In genomic region chr7:45339410-45340065, GRCm38 (mm10) we compare ENCODE assay signal across 8 mouse cellular contexts. TPM values are rescaled to one million over a fixed set of nuclear protein-coding genes. Genes with fewer than 3 reads are reported as not detected.
DNase-seq lines count a peak whose midpoint lies in the region; ATAC-seq lines count a peak whose summit lies in the region.

No protein-coding gene starts in this region.

- peak overlapping the region; percentile 54 for H3K4me3 ChIP-seq in heart, embryonic 11.5 days (ENCODE audit: low read depth, low read length)
- H3K4me3 ChIP-seq in kidney, embryonic 14.5 days (ENCODE audit: low read length) = peak overlapping the region; percentile 51

- DNase-seq in CD4-positive helper T cell, adult 2 months (ENCODE audit: low read depth, low spot score) = peak; percentile 70
- peak; percentile 26 for DNase-seq in adipocyte (ENCODE audit: low spot score)
- peak; percentile 64 for DNase-seq in embryo, embryonic 11.5 days (ENCODE audit: low read depth, low spot score)
- peak; percentile 68 for DNase-seq in lung, postnatal 14 days
- peak; percentile 80 for DNase-seq in ovary, postnatal 36 days (ENCODE audit: low spot score)
- no peak for DNase-seq in frontal cortex, postnatal 25 days (ENCODE audit: low spot score in 2 of 2)

- peak overlapping the region; percentile 98 for H3K4me2 ChIP-seq in heart, embryonic 11.5 days
- H3K4me2 ChIP-seq in kidney, embryonic 14.5 days (replicated peaks; ENCODE audit: low read depth, low read length) = peak overlapping the region; percentile 93

- WGBS in heart, embryonic 11.5 days (ENCODE audit: insufficient replicate concordance) = under 1% methylated on average over 37 of the region's 39 CpGs
- under 1% methylated on average over 36 of the region's 39 CpGs for WGBS in kidney, embryonic 14.5 days

- H3K36me3 ChIP-seq in heart, embryonic 11.5 days (ENCODE audit: control insufficient read depth, insufficient read depth, low read length) = no peaks in the 10 kb centered on the region
- no peaks in the 10 kb centered on the region for H3K36me3 ChIP-seq in kidney, embryonic 14.5 days (ENCODE audit: control insufficient read depth, insufficient read depth, low read length)

- 0 out of 2 replicates have a peak overlapping the region, but pooled peaks have one; percentile 37 for H3K27ac ChIP-seq in heart, embryonic 11.5 days (ENCODE audit: low read depth, low read length)
- peak overlapping the region; percentile 69; the same call in 1 of the 2 replicates for H3K27ac ChIP-seq in kidney, embryonic 14.5 days (ENCODE audit: low read depth, low read length)

- H3K9ac ChIP-seq in heart, embryonic 11.5 days (ENCODE audit: low read depth, low read length) = peak overlapping the region; percentile 78
- H3K9ac ChIP-seq in kidney, embryonic 14.5 days (ENCODE audit: low read depth, low read length) = peak overlapping the region; percentile 59

- no peaks in the 10 kb centered on the region for H3K9me3 ChIP-seq in heart, embryonic 11.5 days (replicated peaks; ENCODE audit: control insufficient read depth, low read length)
- H3K9me3 ChIP-seq in kidney, embryonic 14.5 days (ENCODE audit: control insufficient read depth, low read length) = no peaks in the 10 kb centered on the region

- H3K27me3 ChIP-seq in heart, embryonic 11.5 days (ENCODE audit: control insufficient read depth, insufficient read depth, low read length) = no peaks in the 10 kb centered on the region
- H3K27me3 ChIP-seq in kidney, embryonic 14.5 days (ENCODE audit: control insufficient read depth, insufficient read depth, low read length) = peaks cover 4% of the 10 kb centered on the region

- ATAC-seq in heart, embryonic 11.5 days (replicated peaks; ENCODE audit: insufficient number of reproducible peaks, low FRiP score, low TSS enrichment) = peak; percentile 69
- peak; percentile 77 for ATAC-seq in kidney, embryonic 14.5 days (ENCODE audit: low FRiP score, low TSS enrichment)

- H3K4me1 ChIP-seq in heart, embryonic 11.5 days (ENCODE audit: control insufficient read depth, insufficient read depth, low read length) = peaks cover 42% of the 10 kb centered on the region
- peaks cover 44% of the 10 kb centered on the region for H3K4me1 ChIP-seq in kidney, embryonic 14.5 days (ENCODE audit: control insufficient read depth, insufficient read depth, low read length)

RNA-seq across cellular contexts. Expression of gene Hrc, which starts 4.4 kb away (rescaled TPM):
- 24.3 and 30.1 TPM in 2 replicates for polyA plus RNA-seq in heart, embryonic 11.5 days (2014; fragmentation: Nextera tagmentation; extraction: Ambion mirVana)
- 1.5 and 2.7 TPM in 2 replicates for polyA plus RNA-seq in kidney, embryonic 14.5 days (2014; fragmentation: Nextera tagmentation; extraction: Ambion mirVana)

RNA-seq across cellular contexts. Expression of gene Trpm4, which starts 6.0 kb away (rescaled TPM):
- 7.0 and 9.8 TPM in 2 replicates for polyA plus RNA-seq in heart, embryonic 11.5 days (2014; fragmentation: Nextera tagmentation; extraction: Ambion mirVana)
- polyA plus RNA-seq in kidney, embryonic 14.5 days (2014; fragmentation: Nextera tagmentation; extraction: Ambion mirVana) = 10.1 and 11.3 TPM in 2 replicates

RNA-seq across cellular contexts. Expression of gene Ppfia3, which starts 27.3 kb away (rescaled TPM):
- 2.0 and 3.7 TPM in 2 replicates for polyA plus RNA-seq in heart, embryonic 11.5 days (2014; fragmentation: Nextera tagmentation; extraction: Ambion mirVana)
- 6.7 and 7.6 TPM in 2 replicates for polyA plus RNA-seq in kidney, embryonic 14.5 days (2014; fragmentation: Nextera tagmentation; extraction: Ambion mirVana)

RNA-seq across cellular contexts. Expression of gene Lin7b, which starts 30.8 kb away (rescaled TPM):
- polyA plus RNA-seq in heart, embryonic 11.5 days (2014; fragmentation: Nextera tagmentation; extraction: Ambion mirVana) = 1.6 and 1.7 TPM in 2 replicates
- 0.57 and 0.66 TPM in 2 replicates for polyA plus RNA-seq in kidney, embryonic 14.5 days (2014; fragmentation: Nextera tagmentation; extraction: Ambion mirVana)

RNA-seq across cellular contexts. Expression of gene Snrnp70, which starts 56.0 kb away (rescaled TPM):
- 51.6 and 72.0 TPM in 2 replicates for polyA plus RNA-seq in heart, embryonic 11.5 days (2014; fragmentation: Nextera tagmentation; extraction: Ambion mirVana)
- polyA plus RNA-seq in kidney, embryonic 14.5 days (2014; fragmentation: Nextera tagmentation; extraction: Ambion mirVana) = 100 and 171 TPM in 2 replicates

Comparison
In these comparisons a context has a peak if more than half of its experiments do, and no peak if none do; other contexts are left out.
1. DNase-seq: peak in CD4-positive helper T cell, adult 2 months (single experiment), adipocyte (single experiment), embryo, embryonic 11.5 days (single experiment), lung, postnatal 14 days (single experiment) and ovary, postnatal 36 days (single experiment); none in frontal cortex, postnatal 25 days (0 of 2).